Mouse (Mus musculus): ENCODE results near the gene Smarcc2. TPM values are rescaled to one million over a fixed set of nuclear protein-coding genes. Genes with fewer than 3 reads are reported as not detected.

Gene Smarcc2
- total RNA-seq (2021) = 10 to 100 TPM; 46.5 to 53.2 TPM
- long read RNA-seq, experiment 1, full-length matches to known transcripts = 55 of 82 reads
- long read RNA-seq, experiment 1, partial matches to known transcripts = 13 of 82 reads
- long read RNA-seq, experiment 1, other reads (novel, unspliced or antisense) = 14 of 82 reads
- long read RNA-seq, experiment 2, full-length matches to known transcripts = 43 of 92 reads
- long read RNA-seq, experiment 2, partial matches to known transcripts = 23 of 92 reads
- long read RNA-seq, experiment 2, other reads (novel, unspliced or antisense) = 26 of 92 reads

DNA sequence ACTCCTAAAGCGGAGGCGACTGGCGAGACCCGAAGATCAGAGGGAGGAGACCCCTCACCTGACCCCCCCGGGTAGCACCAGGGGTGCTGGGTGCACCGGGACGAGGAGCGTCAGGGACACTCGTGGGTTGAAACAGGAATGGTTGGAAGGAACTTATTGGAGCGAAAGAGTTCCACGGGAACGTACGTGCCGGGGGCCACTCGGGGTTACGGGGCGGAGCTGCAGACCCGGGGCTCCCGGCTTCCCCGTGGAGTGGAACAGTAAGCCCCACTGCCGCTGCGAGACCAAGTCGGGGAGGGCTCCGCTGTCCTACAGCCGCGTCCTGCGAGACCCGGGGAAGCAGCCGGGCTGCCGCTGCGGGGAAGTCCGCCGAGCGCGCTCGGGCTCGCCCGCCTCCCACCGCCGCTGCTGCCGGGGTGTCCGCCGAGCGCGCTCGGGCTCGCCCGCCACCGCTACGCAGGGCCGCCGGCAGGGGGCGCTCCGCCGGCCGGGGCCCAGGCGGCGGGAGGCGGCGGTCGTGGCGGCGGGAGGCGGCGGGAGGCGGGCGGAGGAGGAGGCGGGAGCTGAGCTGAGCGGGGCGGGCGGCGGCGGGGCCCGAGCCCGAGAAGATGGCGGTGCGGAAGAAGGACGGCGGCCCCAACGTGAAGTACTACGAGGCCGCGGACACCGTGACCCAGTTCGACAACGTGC lies at the start of gene Smarcc2:
TSS of gene Smarcc2 (plus strand) at position 530 of the 690 bp plus-strand sequence.
- intact Hi-C loops (cut with DNase I) = loop anchor here (1.0 kb wide), 1 partner anchor 77 kb away; no protein-coding TSS in a partner anchor
- peak; percentile 95 for DNase-seq
- Histone ChIP-seq H3K27ac (peak within 1 kb of the TSS; percentile 93), H3K4me3 (peak within 1 kb of the TSS; percentile 92)
- TF ChIP-seq CTCF (IDR thresholded peaks at IDR 0.05) = peak; percentile 51

DNA sequence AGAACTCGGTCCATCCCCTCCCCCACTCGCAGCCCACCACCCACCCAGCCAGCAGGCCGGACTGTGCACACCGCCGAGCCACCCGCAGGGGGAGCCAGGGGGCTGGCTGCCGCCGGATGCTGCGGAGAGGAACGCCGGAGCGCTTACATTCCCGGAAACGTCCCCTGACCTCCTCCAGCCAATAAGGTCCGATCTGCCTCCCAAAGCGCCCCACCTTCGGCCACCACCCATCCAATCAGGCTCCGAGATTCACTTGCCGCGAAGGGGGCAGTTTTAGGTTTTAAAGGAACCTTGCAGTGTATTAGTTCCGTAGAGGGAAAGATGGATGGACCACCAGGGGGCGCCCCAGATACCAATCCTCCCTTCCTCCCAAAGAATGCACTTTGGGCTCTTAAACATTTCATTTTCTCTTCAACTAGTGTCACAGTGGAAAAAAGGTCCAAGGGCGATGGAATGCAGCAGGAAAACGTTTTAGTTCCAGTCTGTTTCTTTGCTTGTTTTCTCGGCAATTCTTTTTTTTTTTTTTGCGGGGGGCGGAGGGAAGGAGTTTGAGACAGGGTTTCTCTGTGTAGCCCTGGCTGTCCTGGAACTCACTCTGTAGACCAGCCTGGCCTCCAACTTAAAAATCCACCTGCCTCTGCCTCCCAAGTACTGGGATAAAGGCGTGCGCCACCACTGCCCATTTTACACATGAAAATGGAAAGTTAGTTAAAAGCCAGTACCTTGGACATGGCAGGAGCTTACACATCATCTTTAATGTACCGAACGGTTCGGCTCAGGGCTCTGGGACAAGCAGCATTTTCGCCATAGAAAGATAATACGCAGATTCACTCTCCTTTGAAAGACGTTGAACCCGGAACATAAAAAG lies 49.1 kb upstream of the Smarcc2 start:
- peak; percentile 97 for DNase-seq
- H3K4me3 ChIP-seq = peak overlapping the region; percentile 70
- peak; percentile 78 for TF ChIP-seq CTCF (IDR thresholded peaks at IDR 0.05)
- H3K27ac ChIP-seq = peak overlapping the region; percentile 92
- intact Hi-C loops (cut with DNase I) = loop anchor here (1.0 kb wide), 1 partner anchor 45 kb away; no protein-coding TSS in a partner anchor

DNA sequence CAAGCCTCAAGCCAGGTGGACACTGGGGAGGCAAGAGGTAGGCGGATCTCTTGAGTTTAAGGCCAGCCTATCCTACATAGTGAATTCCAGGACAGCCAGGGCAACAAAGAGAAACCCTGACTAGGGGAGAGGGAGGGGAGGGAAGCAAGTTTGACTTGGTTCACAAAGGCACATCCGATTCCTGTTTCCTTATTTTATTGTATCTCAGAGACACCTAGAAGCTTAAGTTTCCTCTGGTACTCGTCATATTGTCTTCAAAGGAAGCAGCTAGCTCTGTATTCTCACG lies 48.5 kb upstream of the Smarcc2 start:
- no peak for DNase-seq
- H3K27ac ChIP-seq = peak overlapping the region; percentile 92
- no peak for TF ChIP-seq CTCF (IDR thresholded peaks at IDR 0.05)
- peak overlapping the region; percentile 70 for H3K4me3 ChIP-seq
- intact Hi-C loops (cut with DNase I) = loop anchor here (1.0 kb wide), 1 partner anchor 45 kb away; no protein-coding TSS in a partner anchor

DNA sequence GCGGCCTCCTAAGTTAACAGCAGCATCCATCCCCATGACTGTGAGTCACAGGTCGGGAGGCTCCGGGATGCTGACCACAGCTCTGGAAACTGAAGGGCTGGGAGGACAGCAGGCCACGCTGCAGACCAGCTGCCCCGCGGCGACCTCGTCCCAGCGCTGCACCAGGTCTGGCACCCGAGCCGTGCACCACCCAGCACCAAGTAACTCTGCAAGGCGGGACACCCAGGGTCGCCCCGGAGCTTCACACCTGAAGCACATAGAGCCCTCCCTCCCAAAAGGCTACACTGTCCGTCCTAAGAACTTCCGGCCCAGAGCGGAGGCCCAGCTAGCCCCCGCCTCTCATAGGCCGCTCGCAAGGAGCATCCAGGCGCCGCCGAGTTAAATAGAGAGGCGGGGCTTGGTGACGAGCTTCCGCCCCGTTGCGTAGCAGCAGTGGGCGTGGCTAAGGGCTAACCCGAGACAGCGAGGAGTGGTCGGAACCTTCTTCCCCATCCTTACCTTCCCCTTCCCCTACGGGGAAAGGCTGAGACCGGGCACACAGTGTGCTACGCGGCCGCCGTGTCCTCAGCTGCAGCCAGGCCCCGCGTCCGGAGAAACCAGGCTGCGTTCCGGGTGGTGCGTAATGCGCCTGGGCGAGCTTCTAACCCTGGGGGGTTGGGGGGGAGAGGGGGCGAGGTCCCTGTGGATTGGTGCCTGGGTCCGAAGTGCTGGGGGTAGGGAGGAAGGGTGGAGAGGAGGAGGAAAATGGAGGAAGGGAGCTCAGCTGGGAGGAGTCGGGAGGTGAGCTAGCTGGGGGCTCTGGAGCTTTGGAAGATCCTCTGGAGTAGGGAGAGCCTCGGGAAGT lies 47.6 kb upstream of the Smarcc2 start, which contains the start of the genes Nabp2 and Rnf41:
TSS of gene Nabp2 (minus strand) at position 282 of the 844 bp plus-strand sequence.
TSS of gene Rnf41 (plus strand) at position 447 of the 844 bp plus-strand sequence.
- TF ChIP-seq CTCF (IDR thresholded peaks at IDR 0.05) = no peak
- DNase-seq = peak; percentile 97
- Histone ChIP-seq H3K4me3 (peak within 1 kb of the TSS; percentile 70), H3K27ac (peak within 1 kb of the TSS; percentile 92)
- intact Hi-C loops (cut with DNase I) = no loop called here

DNA sequence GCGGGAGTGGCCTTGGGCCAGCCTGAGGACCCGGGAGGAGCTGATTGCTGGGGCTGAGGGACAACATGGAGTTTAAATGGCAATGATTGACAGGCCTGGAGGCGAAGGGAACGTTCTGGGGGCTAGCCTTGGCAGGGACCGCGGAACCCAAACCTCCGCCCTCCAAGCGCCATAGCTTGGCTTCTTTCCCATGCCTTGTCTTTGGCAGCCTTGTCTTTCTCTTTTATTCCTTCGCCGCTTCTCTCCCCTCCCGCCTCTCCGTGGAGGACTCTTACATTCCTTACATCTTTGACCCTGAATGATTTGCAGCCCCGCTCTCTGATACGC lies 47.0 kb upstream of the Smarcc2 start:
- no peak for TF ChIP-seq CTCF (IDR thresholded peaks at IDR 0.05)
- intact Hi-C loops (cut with DNase I) = no loop called here
- Histone ChIP-seq H3K4me3 (peak overlapping the region; percentile 70), H3K27ac (peak overlapping the region; percentile 92)
- no peak for DNase-seq

DNA sequence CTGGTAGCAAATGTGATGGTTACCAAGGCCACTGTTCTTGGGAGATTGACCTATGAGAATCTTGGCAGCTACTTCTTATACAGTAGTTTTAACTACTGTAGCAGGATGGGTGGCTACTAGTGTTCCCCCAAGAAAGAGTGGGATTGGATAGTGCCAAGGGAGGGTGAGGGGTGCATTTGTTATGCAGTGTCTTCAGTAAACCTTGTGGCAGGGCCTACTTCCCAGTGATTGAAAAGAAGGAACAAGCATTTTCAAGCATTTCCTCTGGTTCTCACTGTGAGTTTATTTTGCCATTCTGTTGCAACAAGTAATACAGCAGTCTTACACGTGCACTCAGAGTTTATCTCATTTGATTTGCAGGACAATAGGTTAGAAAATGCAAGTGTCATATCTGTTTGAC lies 46.5 kb upstream of the Smarcc2 start:
- no peak for TF ChIP-seq CTCF (IDR thresholded peaks at IDR 0.05)
- intact Hi-C loops (cut with DNase I) = no loop called here
- peak overlapping the region; percentile 70 for H3K4me3 ChIP-seq
- no peak overlapping the region; the same call in 1 of the 2 replicates for H3K27ac ChIP-seq
- DNase-seq = no peak

DNA sequence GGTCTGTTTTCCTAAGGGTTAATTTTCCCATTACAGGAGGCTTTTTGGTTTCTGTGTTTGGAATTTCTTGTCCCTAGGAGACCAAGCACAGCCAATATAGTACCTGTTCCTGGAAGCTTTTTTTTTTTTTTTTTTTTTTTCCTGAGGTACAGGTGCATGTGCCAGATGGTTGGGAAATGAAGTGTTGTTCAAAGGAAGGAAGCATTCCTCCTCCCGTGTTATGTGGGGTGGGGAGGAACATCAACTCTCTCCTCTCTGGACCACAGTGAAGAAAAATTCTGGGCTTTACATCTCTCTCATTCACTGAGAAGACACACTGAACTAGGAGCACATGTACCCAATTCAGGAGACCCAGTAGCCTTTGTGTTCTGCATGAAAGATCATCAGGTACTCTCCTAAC lies 46.0 kb upstream of the Smarcc2 start:
- DNase-seq = no peak
- intact Hi-C loops (cut with DNase I) = no loop called here
- no peak overlapping the region for H3K4me3 ChIP-seq
- H3K27ac ChIP-seq = no peak overlapping the region
- TF ChIP-seq CTCF (IDR thresholded peaks at IDR 0.05) = no peak

DNA sequence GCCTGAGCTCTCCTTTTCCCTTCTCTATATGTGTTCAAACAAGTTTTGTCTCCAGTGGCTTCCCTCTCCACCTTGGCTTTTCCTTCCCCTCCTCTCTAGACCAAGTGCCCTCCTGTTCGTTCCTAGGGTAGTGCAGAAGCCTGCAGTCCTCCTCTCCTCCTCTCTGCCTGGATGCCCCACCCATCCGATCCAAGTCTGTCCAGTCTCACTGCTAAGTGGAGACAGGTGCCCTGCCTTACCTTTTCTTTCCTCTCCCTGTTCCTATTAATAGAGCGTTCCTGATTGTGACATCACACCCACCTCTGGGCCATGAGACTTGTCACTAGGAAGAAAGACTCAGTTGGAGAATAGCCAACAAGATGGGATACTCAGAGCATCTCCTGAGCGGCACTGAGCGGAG lies 44.2 kb upstream of the Smarcc2 start:
- DNase-seq = no peak
- Histone ChIP-seq H3K4me3 (no peak overlapping the region), H3K27ac (no peak overlapping the region)
- TF ChIP-seq CTCF (IDR thresholded peaks at IDR 0.05) = no peak
- intact Hi-C loops (cut with DNase I) = no loop called here

DNA sequence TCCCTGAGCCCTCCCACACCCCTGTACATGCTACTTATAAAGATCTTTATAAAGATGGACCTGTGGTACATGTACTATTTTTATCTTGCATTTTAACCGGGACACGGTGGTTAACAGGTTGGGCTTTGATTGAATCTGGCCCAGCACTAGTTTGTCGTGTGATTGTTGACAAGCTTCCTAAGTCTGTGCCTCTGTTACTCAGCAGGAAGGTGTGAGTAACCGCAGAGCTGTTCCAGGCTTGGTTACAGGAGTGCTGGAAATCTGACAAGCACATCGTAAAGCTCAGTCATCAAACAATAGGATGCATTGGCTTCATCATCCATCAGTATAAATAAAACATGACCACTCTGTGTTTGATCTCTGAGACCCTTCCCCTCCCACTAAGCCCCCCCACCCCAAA lies 36.6 kb upstream of the Smarcc2 start:
- Histone ChIP-seq H3K27ac (no peak overlapping the region), H3K4me3 (no peak overlapping the region)
- no peak for DNase-seq
- intact Hi-C loops (cut with DNase I) = no loop called here
- TF ChIP-seq CTCF (IDR thresholded peaks at IDR 0.05) = no peak

DNA sequence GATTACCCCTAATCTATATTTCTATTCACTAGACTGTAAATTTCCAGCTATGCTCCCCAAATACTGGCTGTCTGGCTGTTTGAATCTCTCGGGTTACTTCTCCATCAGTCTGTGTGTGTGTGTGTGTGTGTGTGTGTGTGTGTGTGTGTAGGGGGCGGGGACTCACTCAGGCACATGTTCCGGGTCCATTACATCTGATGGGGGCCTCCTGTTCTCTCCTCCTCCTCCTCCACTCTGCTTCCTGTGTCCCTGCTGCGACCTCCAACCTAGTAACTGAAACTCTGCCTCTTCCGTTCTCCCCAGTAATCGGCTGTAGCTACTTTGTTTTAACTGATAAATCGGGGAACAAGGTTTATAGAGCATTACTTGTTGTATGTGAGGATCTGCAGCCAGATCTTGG lies 34.4 kb upstream of the Smarcc2 start:
- Histone ChIP-seq H3K4me3 (no peak overlapping the region), H3K27ac (no peak overlapping the region)
- no peak for DNase-seq
- TF ChIP-seq CTCF (IDR thresholded peaks at IDR 0.05) = no peak
- intact Hi-C loops (cut with DNase I) = no loop called here

DNA sequence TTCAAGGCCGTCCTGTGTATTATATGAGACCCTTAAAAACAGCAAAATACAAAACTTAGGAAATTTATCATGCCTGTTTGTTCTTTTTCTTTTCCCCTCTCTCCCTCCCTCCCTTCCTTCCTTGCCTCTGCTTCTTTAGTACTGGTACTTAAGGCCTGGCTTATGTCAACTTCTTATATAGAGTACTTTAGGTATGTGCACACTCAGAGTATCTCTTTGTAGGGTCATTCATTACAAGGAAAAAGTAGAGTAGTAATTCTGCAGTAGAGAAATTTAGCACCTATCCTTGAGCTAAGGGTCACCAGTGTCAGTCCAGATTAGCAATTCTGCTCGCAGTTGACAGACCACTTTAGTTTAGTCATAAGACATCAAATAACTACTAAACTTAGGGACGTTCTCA lies 33.8 kb upstream of the Smarcc2 start:
- no peak overlapping the region for H3K4me3 ChIP-seq
- no peak overlapping the region for H3K27ac ChIP-seq
- no peak for TF ChIP-seq CTCF (IDR thresholded peaks at IDR 0.05)
- DNase-seq = no peak
- intact Hi-C loops (cut with DNase I) = no loop called here

DNA sequence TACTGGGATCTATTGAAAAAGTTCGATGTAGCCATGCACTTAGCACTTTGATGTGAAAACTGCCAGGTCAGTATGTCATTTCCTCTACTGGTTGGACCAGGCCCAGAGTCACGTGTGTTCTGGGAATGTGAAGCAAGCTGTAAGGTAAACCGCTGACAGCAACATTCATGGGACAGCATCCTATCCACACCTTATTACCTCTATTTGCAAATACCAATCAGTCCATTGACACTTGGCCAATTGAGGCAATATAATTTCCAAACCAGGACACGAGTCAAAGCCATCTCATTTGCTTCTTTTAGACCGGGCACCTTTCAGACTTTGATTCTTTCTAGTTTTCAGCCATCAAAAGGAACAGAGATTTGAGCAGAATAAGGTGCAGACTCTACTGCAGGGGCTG lies 30.0 kb upstream of the Smarcc2 start:
- no peak overlapping the region for H3K27ac ChIP-seq
- intact Hi-C loops (cut with DNase I) = no loop called here
- no peak for TF ChIP-seq CTCF (IDR thresholded peaks at IDR 0.05)
- no peak overlapping the region for H3K4me3 ChIP-seq
- DNase-seq = no peak
